Mouse (Mus musculus) forebrain, embryonic 11.5 days (tissue): ENCODE measurements around the gene Gm21117. TPM values are rescaled to one million over a fixed set of nuclear protein-coding genes. Genes with fewer than 3 reads are reported as not detected.
"Not testable (repeated sequence)": the region's sequence is repeated elsewhere in the genome, so short reads cannot be mapped to it uniquely, and the experiment has no call there.

Source experiments
- ATAC-seq: fragments of 200-750 bp; cut with Nextera tagmentation; replicated peaks from 2 replicates; pipeline ENCODE4 v1.8.0; 2017; ENCODE audit warnings: moderate TSS enrichment; ENCODE audit not compliant: low FRiP score
- DNase-seq: peaks from one replicate; pipeline ENCODE4 v3.0.0-alpha.2; 2017; ENCODE audit warnings: low spot score
- H3K27ac ChIP-seq: fragments of 300-500 bp; sonication (generic); 2 replicates; pipeline ENCODE4 v1.5.1; 2014; ENCODE audit warnings: low read depth, low read length
- H3K27me3 ChIP-seq: fragments of 300-500 bp; sonication (generic); 2 replicates; pipeline ENCODE4 v1.6.1; 2014; ENCODE audit warnings: mild to moderate bottlenecking, low read length, mixed read lengths; ENCODE audit not compliant: control insufficient read depth, insufficient read depth
- H3K36me3 ChIP-seq: fragments of 300-500 bp; sonication (generic); 2 replicates; pipeline ENCODE4 v1.6.1; 2014; ENCODE audit warnings: mild to moderate bottlenecking, low read length, moderate library complexity, mixed read lengths; ENCODE audit not compliant: control insufficient read depth, insufficient read depth
- H3K4me1 ChIP-seq: fragments of 300-500 bp; sonication (generic); replicated peaks from 2 replicates; pipeline ENCODE4 v1.6.1; 2014; ENCODE audit warnings: low read length, mixed read lengths; ENCODE audit not compliant: control insufficient read depth, insufficient read depth
- H3K4me2 ChIP-seq: fragments of 300-500 bp; sonication (generic); 2 replicates; pipeline ENCODE4 v1.6.1; 2014; ENCODE audit warnings: low read depth, mild to moderate bottlenecking, low read length, moderate library complexity, mixed read lengths; ENCODE audit not compliant: severe bottlenecking
- H3K4me3 ChIP-seq: fragments of 300-500 bp; sonication (generic); 2 replicates; pipeline ENCODE4 v1.5.1; 2014; ENCODE audit warnings: low read depth, low read length
- H3K9ac ChIP-seq: fragments of 300-500 bp; sonication (generic); 2 replicates; pipeline ENCODE4 v1.6.1; 2014; ENCODE audit warnings: low read length
- H3K9me3 ChIP-seq: fragments of 300-500 bp; sonication (generic); 2 replicates; pipeline ENCODE4 v1.6.1; 2016; ENCODE audit warnings: low read length, mixed read lengths; ENCODE audit not compliant: control insufficient read depth
- WGBS: fragments of 180-500 bp; shearing (Covaris S2); extraction: QIAGEN DNeasy Blood & Tissue Kit; methylation state at CpG from one replicate; pipeline ENCODE4 v1.1.7; 2014; 5-methylcytosine and 5-hydroxymethylcytosine counted together
- polyA plus RNA-seq: library from polyadenylated mRNA; unstranded; fragments of >200 nt; fragmentation: Nextera tagmentation; extraction: Ambion mirVana; gene quantifications from 2 replicates; pipeline ENCODE4 v1.2.1, GENCODE M21; 2014

The Gm21117 gene
- not detected in 2 replicates for polyA plus RNA-seq

DNA sequence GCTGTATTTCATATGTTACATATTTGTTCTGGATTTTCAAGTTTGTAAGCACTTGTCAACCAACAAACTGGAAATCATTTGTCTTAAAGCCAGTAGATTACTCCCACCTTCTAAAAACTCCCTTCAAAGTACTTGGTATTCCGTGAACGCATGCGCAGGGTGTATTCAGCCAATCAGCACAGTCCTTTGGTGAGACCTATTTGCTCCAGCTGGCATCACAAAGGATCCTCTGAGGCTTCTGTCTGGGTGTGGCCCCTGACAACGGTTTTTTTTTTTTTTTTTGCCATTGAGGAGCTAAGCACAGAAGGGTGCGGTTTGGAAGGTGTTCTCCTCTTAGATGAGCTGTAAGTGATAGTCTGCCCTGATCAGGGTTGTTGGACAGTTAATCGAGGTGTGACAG, at the start of gene Gm21117:
TSS of gene Gm21117 (plus strand) at position 301 of the 400 bp plus-strand sequence.
- not testable (repeated sequence) for H3K4me2 ChIP-seq, ATAC-seq, H3K36me3 ChIP-seq, H3K4me1 ChIP-seq, DNase-seq, H3K4me3 ChIP-seq, H3K27ac ChIP-seq, H3K9ac ChIP-seq, H3K27me3 ChIP-seq, H3K9me3 ChIP-seq
- WGBS, result no CpG with 5 or more reads among the region's 6 CpGs
